Mouse (Mus musculus) monocyte, adult 2 months (primary cell): ENCODE data around the gene Cmip.

Source experiments
- DNase-seq, 2 experiments: peaks; one replicate each; pipeline ENCODE4 v3.0.0; 2022; ENCODE audit warnings: low spot score in 2 of 2, low read depth in 1 of 2

Cmip gene

DNA sequence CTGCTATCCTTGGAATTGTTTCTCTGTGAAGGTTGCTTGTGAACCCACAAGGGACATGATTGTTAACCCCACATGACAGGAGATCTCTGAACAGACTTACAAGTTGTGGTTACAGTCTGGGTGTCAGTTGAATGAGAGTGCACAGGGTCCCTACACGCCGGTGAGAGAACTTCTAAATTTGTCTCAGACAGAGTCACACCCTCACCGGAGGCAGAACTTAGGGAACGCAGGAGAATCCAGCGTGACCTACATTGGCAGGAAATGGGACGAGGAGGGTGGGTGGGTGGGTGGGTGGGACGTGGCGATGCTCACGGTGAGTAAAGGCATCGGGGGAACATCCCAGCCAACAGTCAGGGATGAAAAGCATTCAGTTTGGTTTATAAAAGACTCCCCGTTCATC lies 88.0 kb downstream of the Cmip start:
- no peak for DNase-seq

DNA sequence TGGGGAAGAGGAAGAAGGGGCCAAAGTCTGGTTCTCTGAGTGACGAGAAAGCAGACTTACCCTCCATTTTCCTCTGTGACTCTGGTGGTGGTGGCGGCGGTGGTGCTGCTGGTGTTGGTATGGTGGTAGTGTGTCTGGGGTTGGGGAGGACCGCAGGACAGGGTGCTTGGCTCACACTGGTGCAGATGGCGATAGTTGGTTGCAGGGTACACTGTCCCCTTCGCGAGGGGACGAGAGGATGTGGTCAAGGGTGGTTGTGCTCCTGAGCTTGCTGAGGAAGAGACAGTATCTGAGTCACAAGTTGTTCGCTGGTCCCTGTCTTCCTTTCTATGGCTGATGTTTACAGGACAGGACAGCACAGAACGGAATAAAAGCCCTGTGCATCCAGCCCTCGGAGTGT lies 88.5 kb downstream of the Cmip start:
- DNase-seq: no peak

DNA sequence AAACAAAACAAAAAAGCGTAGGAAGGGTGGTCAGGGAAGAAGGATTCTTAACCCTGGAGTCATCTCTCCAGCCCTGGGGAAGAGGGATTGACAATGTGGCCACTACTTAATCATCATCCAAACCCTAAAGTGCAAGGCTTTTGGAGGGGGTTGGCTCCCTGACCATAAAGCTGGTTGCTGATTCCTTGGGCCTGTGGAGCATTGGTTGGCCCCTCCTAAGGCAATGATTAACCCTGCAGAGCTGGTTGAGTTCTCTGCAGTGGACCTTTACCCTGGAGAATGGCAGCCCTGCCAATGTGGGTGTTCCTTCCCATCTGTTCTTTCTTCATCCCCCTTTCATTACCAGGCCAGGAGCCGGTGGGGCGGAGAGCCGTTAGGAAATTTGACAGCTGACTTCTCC lies 90.7 kb downstream of the Cmip start:
- no peak for DNase-seq

DNA sequence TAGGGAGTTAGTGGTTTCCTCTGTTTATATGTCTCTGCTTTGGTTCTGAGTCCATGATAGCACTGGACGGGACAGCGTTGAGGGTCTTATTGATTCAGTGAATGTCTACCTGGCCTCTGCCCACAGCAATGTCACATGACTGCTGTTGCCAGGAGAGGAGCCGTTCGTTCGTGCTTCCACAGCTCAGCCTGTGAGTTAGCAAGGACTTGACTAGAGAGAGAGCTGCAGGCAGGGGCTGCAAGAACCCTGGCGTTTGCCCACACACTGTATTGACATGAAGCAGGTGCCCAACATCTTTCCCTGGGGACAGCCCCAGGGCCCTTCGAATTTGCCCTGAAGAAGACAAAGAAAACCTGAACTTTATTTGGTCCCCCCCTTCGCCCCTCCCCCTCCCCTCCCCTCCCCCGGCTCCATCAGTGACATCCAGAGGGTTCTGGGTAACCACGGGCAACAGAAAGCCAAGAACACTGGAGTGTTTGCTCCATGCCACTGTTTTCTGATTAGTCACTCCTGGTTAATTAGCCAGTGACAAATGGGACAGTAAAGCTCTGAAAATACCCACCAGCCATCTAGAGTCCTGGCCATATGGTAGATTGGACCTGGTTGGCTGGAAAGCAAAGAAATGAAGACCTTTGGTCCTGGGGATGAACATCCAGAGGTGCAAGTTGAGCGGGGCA lies 92.0 kb downstream of the Cmip start:
- no peak for DNase-seq

DNA sequence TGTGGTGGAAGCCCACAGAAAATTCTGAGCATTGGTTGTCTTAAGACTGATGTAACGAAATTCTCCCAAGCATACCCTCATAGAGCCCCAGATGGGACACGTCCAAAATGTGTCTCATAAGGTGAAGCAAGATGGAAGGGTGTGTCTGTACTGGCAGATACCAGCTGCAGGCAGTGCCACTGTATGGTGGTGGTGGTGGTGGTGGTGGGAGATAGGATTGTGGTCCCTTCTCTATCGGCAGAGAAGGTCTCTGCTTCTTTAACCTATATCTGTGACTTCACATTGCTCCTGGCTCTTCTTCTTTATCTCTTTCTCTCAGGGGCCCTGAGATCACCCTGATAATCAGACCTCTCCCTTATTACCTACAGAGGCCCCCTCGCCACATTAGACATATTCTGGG lies 92.7 kb downstream of the Cmip start:
- DNase-seq: no peak

DNA sequence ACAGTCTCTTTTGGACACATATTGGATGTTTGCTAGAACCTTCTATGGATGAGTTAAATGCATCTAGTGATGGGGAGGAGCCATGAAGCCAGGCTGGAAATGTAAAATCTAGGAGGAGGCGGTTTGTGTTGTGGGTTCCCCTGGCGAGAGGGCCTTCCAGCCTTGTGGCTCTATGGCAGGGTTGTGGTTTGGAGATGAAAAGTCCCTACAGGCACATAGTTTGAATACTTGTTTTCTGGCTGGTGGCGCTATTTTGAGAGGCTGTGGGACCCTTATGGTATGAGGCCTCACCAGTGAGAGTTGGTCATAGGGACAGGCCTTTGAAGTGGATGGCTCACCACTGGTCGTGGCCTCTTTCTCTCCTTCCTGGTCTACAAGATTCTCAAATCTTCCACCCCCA lies 95.2 kb downstream of the Cmip start:
- DNase-seq: no peak

DNA sequence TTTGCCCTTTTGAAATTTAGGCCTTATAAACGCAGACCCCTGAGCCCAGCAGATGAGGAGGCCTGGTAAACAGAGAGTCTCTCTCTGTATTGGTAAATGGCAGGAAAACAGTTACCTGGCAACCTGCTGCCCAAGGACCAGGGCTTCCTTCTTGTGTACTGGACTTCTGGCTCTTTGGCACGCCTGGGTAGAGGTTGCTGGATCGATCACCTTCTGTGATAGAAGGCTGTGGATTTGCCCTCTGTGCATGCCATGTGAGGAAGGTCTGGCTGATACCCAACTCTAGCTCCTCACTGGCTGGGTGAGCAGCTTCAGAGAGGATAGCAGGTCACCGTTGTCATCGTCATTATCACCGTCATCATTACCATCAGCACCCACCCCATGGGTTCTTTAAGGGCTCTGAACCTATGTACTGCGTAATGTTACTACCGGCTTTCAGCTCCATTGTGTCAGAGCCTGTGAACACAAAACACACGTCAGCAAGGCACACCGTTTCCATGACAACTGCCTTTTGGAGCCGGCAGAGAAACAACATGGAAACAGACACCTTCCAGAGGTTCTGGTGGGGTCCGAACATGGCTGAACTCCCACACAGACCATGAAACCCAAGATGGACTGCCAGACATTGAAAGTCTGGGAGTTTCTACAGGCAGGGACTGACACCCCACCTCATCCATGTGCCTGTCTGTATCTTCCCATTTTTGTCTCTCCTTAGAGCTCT lies 98.4 kb downstream of the Cmip start:
- DNase-seq: no peak

DNA sequence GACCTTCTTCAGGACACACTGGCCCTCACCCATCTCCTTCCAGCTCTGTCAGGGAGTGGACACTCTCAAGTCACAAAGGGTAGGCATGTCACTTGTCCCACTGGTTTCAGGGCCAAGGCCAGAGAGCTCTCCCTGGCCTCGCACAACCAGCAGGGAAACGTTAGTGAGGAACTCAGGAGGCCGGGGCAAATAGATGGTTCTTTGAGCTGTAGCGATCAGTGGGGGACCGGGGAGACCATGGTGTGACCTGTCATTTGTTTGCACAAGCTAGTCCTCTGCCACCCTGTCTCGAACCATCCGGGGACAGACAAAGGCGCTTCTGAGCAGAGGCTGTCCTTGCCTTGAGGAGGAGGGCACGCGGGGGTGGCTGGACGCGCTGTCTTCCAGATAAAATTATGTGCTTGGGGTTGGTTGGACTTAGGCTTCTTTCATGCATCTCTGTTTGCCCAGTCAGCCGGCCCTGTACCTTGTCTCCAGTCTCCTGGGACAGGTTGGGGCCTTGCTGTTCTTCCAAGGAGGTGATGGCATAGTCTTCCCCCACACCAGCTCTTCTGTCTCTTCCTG lies 99.3 kb downstream of the Cmip start:
- DNase-seq: no peak

DNA sequence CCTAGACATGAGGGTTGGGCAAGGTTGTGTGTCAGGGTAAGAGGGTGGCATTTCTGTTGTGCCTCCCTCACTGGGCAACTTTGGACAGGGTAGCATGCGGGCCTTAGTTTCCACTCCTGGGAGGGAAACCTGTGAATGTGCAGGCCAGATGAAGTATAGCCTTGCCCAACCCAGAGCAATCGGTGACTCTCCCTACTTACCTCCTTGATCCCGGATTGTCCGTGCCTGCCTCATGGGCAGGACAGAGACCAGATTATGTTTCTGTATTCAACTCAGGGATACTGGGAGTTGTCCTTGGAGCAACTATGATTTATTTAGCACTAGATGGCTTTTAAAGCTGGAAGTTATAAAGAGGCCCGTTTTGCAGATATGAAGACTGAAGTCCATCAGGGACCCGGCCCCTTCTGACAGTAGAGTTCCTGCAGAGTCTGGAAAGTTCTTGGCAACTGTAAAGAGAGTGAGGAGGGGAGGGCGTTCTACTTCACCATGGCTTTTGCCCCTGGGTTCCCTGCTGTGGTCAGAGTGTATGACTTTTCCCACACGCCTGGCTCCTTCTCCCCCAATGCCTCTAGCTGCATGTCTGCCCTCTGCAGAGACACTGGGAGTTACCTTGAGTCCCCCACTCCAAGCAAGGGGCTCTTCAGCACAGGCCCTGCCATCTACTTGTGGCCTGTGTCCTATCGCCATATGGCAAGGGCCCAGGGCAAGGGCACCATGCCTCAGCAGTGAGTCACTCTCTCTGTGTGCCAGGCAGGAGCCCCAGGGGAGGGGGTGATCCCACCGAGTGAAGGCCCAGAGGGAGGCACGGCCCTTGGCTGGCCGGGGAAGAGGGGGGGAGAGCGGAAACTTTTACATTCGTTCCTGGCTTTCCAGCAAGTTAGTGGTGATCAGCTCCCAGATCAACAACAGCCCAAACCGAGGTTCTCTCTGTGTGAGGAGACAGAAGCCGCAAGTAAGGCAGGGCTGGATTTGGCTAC lies 100.9 kb downstream of the Cmip start:
- no peak for DNase-seq

DNA sequence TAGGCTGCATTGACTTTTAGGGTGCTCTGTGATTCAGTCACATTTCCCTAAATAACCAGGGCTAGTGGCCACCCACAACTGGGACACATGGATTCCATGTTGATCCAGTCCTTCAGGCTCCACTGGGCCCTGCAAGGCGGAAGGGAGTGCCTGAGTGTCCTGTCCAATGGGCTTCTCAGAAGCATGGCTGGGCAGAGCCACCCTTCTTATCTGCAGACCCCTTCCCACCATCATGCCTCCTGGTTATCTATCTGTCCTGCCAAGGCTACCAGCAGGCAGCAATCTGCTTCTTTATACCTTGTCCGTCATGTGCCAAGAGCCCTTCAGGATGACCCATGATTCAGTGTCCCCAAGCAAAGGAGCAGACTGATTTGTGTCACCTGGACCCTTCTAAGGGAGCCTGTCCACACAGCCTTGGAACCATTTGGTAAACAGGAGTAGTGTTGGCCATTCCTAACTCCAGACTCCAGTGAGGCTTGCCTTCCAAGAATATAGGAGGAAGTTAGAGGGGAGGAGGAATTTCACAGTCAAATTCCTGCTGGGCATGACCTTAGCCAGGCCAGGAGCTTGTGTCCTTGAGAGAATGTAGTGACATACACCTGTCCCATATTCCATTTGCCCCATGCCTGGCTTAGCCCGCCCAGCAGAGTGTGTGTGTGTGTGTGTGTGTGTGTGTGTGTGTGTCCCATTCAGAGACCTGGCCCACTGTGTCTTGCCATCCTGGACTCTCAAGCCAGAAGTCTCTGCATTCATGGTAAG lies 103.5 kb downstream of the Cmip start:
- DNase-seq: no peak

DNA sequence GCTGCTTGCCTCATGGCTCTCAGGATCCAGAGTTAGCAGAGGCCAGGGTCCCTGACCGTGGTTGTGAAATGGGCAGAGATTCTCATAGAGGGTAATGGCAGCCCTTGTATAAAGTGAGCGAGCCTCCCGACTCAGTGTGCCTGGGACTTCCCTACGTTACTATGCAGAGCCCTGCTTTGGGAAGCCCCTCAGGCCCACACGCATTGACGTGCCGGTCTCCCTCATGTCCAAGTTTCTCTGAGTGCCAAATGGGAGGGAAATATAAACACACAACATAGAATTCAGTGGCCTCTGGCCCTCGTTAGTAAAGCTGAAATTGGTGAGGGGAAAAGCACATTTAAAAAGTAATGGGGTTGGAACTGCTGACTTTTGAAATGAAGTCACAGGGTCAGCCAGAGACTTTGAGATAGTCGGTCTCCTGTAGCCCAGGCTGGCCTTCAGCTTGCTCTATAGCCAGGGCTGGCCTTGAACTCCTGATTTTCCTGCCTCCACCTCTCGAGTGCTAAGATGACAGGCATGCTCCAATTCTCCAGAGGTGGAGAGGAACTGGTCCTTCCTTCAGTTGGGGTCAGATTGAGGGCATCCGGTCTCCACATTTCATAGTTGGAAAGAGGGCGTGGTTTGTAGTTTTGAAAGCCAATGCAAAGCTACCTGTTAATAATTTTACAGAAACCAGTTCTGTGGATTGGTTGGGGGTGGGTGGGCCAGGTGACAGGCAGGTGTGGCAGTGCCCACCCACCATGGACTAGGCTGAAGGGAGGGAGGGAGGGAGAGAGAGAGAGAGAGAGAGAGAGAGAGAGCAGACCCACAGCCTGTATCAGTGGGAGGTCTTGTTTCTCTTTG lies 105.0 kb downstream of the Cmip start:
- DNase-seq: no peak

DNA sequence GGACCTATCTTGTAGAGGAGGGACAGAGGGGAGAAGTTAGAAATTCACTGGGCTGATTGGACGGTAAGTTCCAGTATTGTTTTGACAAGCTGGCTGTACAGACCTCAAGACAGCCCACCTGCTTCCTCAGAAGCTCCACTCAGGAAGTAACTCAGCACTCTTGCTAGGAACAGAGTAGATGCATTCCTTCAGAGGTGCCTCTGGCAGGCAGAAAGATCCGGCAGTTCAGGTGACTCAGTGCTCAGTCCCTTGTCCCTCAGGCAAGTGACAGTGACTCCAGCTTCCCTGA lies 105.5 kb downstream of the Cmip start:
- no peak for DNase-seq

DNA sequence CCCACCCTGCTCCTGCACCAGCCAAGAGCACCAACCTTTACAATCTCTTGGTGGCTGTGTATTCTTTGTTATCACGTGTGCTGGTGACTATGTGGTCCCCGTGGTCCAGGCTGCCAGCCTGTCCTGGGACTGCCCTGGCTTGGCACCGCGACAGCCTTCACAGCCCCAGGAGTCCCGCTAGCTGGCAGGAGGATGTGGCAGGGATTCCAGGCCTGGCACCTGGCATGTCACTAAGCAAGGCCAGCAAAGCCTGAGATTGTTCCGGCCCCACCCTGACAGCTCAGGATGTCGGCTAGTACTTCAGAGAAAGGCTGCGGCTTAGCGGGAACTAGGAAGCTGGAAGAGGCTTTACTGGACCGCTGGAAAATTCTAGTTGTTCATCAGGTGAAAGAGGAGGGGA lies 106.4 kb downstream of the Cmip start:
- DNase-seq: no peak

DNA sequence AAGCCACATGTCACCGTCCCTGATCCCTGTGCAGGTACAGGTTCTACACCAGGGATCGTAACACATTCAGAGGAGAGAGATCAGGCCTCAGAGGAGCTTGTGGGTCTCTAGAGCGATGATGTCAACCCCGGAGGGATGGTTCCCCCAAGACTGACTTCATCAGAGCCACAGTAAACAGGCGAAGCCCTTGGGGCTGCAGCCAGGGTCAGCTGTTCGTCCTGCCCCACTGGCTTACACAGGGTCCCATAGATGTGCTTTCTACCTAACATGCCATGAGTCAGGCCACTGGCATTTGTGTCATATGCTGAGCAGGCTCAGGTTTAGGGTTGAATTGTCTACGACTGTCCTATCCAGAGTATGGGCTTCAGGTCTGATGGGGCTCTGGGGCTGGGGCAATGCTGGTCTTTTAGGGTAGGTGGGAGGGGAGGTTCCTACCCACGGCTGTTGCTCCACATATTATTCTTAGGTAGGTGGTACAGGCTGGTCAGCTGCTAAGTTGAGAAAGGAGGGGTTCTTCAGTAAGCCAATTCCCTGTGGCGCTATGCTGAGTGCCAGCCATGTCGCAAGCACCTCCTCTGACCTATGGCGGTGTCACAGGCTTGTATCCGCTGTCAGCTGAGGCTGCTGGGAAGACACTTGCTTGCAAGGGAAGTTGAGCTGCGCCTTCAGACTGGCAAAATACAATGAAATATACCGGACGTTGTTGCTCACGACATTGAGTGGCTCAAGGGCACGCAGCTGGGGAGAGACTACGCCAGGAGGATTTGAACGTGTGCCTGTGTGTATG lies 107.7 kb downstream of the Cmip start:
- DNase-seq: peak; percentile 63 to 67

DNA sequence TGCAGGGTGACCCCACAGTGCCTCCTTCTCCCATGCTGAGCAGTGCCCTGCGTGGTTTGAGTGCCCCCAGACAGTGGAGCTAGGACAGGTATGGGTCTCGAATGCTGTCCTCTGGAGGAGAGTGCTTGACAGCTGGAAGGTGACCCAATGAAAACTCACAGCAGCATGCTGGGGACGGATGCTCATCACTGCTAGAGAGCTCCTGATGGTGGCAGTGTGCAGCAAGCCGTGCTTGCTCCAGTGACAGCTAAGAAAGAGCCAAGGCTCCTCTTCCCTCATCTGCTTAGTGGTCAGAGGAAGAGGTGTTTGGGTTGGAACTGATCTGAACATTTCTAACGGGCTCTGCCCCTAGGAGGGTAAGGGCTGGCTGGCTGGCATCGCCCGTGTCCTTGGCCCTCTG lies 109.6 kb downstream of the Cmip start:
- DNase-seq: no peak

DNA sequence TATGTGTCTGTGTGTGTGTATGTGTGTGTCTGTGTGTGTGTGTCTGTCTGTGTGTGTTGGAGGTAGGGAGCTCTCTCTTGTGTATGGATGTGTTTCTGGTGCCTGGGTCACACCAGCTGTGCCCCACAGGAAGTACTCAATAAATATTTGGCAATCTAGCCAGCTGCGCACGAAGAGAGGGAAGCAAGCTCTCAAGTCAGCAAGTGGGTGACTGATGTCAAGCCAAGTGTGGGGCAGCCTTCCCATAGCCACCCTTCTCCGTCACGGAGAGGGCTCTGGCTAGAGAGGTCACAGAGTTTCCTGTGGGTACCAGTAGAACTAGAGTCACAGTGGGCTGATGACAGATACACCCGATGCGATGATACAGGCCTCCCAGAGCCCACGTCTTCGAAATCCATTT lies 110.6 kb downstream of the Cmip start:
- peak in 1 of 2 experiments; percentile 45 for DNase-seq

DNA sequence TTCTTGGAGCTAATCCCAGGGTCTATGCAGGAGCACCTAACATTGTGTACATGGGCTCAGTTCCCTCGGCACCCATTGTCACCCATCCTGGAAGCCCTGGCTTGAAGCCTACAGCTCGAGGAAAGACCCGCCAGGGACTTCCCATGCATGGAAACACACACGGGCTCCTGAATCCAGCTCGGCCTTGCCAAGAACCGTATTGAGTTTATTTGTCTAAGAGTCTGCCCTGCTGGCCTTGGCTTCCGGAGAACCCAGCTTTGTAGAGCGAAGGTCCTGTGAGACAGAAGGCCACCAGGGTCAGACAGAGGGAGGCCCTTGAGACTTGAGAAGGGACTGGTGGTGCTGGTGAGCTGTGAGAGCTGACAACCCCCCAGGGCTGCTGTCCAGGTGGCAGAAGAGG lies 111.9 kb downstream of the Cmip start:
- DNase-seq: no peak

DNA sequence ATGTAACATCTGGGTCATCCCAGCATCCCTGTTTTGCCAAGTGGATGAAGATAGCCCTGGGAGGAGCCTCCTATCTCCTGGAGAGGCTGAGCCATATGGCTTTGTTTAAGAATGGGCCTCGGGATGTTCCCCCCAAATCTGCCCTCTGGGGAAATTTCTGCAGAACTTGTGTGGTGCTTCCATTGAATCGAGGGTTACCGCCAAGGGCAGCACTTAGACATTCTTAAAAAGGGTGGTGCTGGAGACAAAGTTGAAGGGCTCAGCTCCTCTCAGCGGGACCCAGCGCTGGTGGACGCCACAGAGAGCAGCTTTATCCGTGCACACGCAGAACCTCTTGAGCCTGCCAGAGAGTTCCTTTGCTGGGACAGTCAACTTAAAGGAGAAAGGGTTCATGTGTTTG lies 113.1 kb downstream of the Cmip start:
- DNase-seq: no peak

DNA sequence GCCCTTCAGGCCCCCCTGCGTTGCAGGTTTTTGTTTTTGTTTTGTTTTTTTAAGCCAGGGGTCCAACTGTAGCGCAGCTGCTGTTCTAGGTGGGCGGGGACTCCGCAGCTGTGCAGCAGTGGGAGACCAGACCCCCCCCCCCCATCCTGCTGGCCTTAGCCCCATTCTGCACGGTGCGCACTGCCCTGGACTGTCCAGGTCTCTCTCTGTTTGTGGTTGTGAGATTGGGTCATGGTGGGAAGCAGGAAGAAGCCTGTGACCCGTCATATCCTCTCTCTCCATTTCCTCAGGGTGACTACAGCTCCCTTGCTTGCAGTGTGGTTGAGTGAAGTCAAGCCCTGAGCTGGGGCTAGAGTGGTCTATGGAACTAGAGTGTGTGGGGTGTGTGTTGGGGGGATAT lies 114.3 kb downstream of the Cmip start:
- DNase-seq: no peak
